In the genomic region with DNA sequence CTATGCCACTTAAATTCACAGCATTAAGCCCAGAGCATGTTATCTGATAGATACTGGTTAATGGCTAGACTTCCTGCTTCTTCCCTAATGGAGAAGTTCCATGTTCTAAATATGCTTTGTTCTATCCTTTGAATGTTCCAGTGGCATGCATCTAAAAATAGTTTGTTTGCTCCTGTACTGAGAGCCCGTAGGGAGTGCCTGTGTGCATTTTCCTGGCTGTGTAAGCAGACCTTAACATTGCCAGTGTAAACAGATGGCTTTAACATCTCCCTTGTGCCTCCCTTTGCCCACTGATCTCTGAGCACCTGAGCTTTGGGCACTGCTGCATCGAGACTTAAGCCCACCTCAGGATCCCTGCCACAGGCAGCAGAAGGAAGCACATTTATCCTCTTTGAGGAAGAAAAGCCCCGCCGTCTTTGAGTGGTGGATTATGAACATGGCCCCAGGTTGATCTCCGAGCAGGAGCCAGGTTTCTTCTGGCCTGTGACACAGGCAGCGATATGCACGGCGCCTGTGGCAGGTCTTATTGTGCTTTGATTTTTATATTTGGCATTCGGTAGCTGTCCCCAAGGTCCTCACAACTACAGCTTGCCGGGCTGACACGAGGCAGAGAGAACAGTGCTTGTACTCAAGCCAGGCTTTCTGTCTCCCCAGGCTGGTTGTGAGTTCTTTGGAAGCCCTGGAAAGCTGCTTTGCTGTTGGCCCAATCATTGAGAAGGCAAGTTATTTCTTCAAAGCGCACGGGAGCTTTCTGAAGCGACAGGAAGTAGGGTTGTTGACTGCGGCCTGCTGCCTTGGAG, we compare ENCODE assay signal across 10 mouse cellular contexts.
A peak's percentile ranks its signal among the peaks of the same experiment; 100 is the strongest.
DNase-seq lines count a peak whose midpoint lies in the region; ATAC-seq lines count a peak whose summit lies in the region.
"Had no signal": no experiment of that assay in that cellular context is flagged by ENCODE, and none has a peak within 500 bp of the region (broad histone marks: within the 10 kb centered on the region; RNA-seq: fewer than 3 reads in every experiment).

No protein-coding gene starts in this region.

- H3K4me2 ChIP-seq in heart, embryonic 13.5 days: peak overlapping the region; percentile 32; the same call in 1 of the 2 replicates
- no peak overlapping the region for H3K4me2 ChIP-seq in lung, embryonic 16.5 days (ENCODE audit: low read depth, low read length)
- no peak overlapping the region for H3K4me2 ChIP-seq in forebrain, embryonic 12.5 days
- H3K4me2 ChIP-seq: liver, embryonic 13.5 days had no signal

- DNase-seq in layer of hippocampus, adult 11-12 months (ENCODE audit: low spot score): peak; percentile 38
- DNase-seq in layer of hippocampus, adult 9-10 months (ENCODE audit: low spot score): no peak
- peak; percentile 72 for DNase-seq in cerebellum, adult 9-11 months
- no peak for DNase-seq in adrenal gland, postnatal 25 days
- DNase-seq in frontal cortex, postnatal 25 days (ENCODE audit: low spot score in 2 of 2): no peak
- DNase-seq: liver, embryonic 13.5 days had no signal

- no peak for ATAC-seq in heart, embryonic 13.5 days (ENCODE audit: extremely low read depth, insufficient number of reproducible peaks, low FRiP score, low TSS enrichment)
- peak; percentile 81 for ATAC-seq in lung, embryonic 16.5 days (ENCODE audit: low read depth)
- ATAC-seq in forebrain, embryonic 12.5 days (ENCODE audit: low FRiP score): no peak
- ATAC-seq: forebrain, embryonic 14.5 days had no signal

- peak overlapping the region; percentile 64 for H3K9ac ChIP-seq in heart, embryonic 13.5 days
- no peak overlapping the region for H3K9ac ChIP-seq in lung, embryonic 16.5 days (ENCODE audit: low read length)
- no peak overlapping the region for H3K9ac ChIP-seq in forebrain, embryonic 12.5 days
- H3K9ac ChIP-seq: liver, embryonic 13.5 days had no signal

- no peaks in the 10 kb centered on the region for H3K9me3 ChIP-seq in heart, embryonic 13.5 days
- H3K9me3 ChIP-seq in lung, embryonic 16.5 days (ENCODE audit: control insufficient read depth, low read length): no peaks in the 10 kb centered on the region
- no peaks in the 10 kb centered on the region for H3K9me3 ChIP-seq in forebrain, embryonic 12.5 days
- H3K9me3 ChIP-seq: liver, embryonic 13.5 days had no signal

- peaks cover 100% of the 10 kb centered on the region for H3K36me3 ChIP-seq in heart, embryonic 13.5 days
- peaks cover 67% of the 10 kb centered on the region for H3K36me3 ChIP-seq in lung, embryonic 16.5 days (ENCODE audit: control insufficient read depth, insufficient read depth, low read length)
- peaks cover 100% of the 10 kb centered on the region for H3K36me3 ChIP-seq in forebrain, embryonic 12.5 days (replicated peaks)

- peak overlapping the region; percentile 93 for H3K27ac ChIP-seq in heart, embryonic 13.5 days (replicated peaks)
- peak overlapping the region; percentile 47 for H3K27ac ChIP-seq in lung, embryonic 16.5 days (ENCODE audit: low read length)
- no peak overlapping the region for H3K27ac ChIP-seq in forebrain, embryonic 12.5 days
- H3K27ac ChIP-seq: liver, embryonic 13.5 days had no signal

- H3K27me3 ChIP-seq in heart, embryonic 13.5 days (replicated peaks): no peaks in the 10 kb centered on the region
- H3K27me3 ChIP-seq in lung, embryonic 16.5 days (ENCODE audit: control insufficient read depth, insufficient read depth, low read depth, low read length): no peaks in the 10 kb centered on the region
- H3K27me3 ChIP-seq in forebrain, embryonic 12.5 days: no peaks in the 10 kb centered on the region
- H3K27me3 ChIP-seq: liver, embryonic 13.5 days had no signal

- H3K4me1 ChIP-seq in heart, embryonic 13.5 days: peaks cover 44% of the 10 kb centered on the region
- H3K4me1 ChIP-seq in lung, embryonic 16.5 days (replicated peaks; ENCODE audit: control insufficient read depth, insufficient read depth, low read length): 0 out of 2 replicates have a peak, but pooled peaks cover 3% of the 10 kb centered on the region
- H3K4me1 ChIP-seq in forebrain, embryonic 12.5 days: no peaks in the 10 kb centered on the region
- H3K4me1 ChIP-seq: liver, embryonic 13.5 days had no signal

- no peak overlapping the region for H3K4me3 ChIP-seq in heart, embryonic 13.5 days
- no peak overlapping the region for H3K4me3 ChIP-seq in lung, embryonic 16.5 days (ENCODE audit: low read length)
- no peak overlapping the region for H3K4me3 ChIP-seq in forebrain, embryonic 12.5 days (replicated peaks)
- H3K4me3 ChIP-seq: liver, embryonic 13.5 days had no signal

- 69% methylated on average over 15 of the region's 15 CpGs for WGBS in heart, embryonic 13.5 days
- 75% methylated on average over 15 of the region's 15 CpGs for WGBS in lung, embryonic 16.5 days
- WGBS in forebrain, embryonic 12.5 days: 92% methylated on average over 15 of the region's 15 CpGs

Comparison
In these comparisons a context has a peak if more than half of its experiments do, and no peak if none do; other contexts are left out.
1. DNase-seq: peak in layer of hippocampus, adult 11-12 months (single experiment) and cerebellum, adult 9-11 months (single experiment); none in layer of hippocampus, adult 9-10 months (single experiment), adrenal gland, postnatal 25 days (single experiment) and frontal cortex, postnatal 25 days (0 of 2).